Mouse (Mus musculus) liver, adult 2 months (tissue): ENCODE measurements around the gene Col6a5. TPM values are rescaled to one million over a fixed set of nuclear protein-coding genes. Genes with fewer than 3 reads are reported as not detected.
"Not testable (repeated sequence)": the region's sequence is repeated elsewhere in the genome, so short reads cannot be mapped to it uniquely, and the experiment has no call there.

Experiments used
- DNase-seq: peaks from one replicate; pipeline ENCODE4 v3.0.0-alpha.2; 2011; ENCODE audit warnings: low read depth, low spot score; ENCODE audit errors: extremely low read depth
- H3K27ac ChIP-seq: fragments of 200-500 bp; replicated peaks from 2 replicates; pipeline ENCODE4 v1.5.1; 2012; ENCODE audit warnings: low read depth, mild to moderate bottlenecking, control low read depth, inconsistent platforms, low read length; ENCODE audit not compliant: insufficient read depth
- H3K27me3 ChIP-seq: fragments of 200-500 bp; 2 replicates; pipeline ENCODE4 v1.6.1; 2012; ENCODE audit warnings: mild to moderate bottlenecking, moderate library complexity, low read length, inconsistent platforms; ENCODE audit not compliant: control insufficient read depth, insufficient read depth
- H3K36me3 ChIP-seq: fragments of 200-500 bp; 2 replicates; pipeline ENCODE4 v1.6.1; 2012; ENCODE audit warnings: low read length, inconsistent platforms; ENCODE audit not compliant: control insufficient read depth, insufficient read depth
- H3K4me1 ChIP-seq: fragments of 200-500 bp; 2 replicates; pipeline ENCODE4 v1.6.1; 2011; ENCODE audit warnings: low read length; ENCODE audit not compliant: control insufficient read depth, insufficient read depth
- H3K4me3 ChIP-seq: fragments of 200-500 bp; 2 replicates; pipeline ENCODE4 v1.5.1; 2011; ENCODE audit warnings: low read depth, mild to moderate bottlenecking, control low read depth, low read length, moderate library complexity; ENCODE audit not compliant: insufficient read depth
- H3K79me2 ChIP-seq: fragments of 200-500 bp; 2 replicates; pipeline ENCODE4 v1.6.1; 2012; ENCODE audit warnings: inconsistent platforms, mild to moderate bottlenecking, low read length, moderate library complexity; ENCODE audit not compliant: control insufficient read depth, insufficient read depth
- H3K9ac ChIP-seq: fragments of 200-500 bp; 2 replicates; pipeline ENCODE4 v1.6.1; 2012; ENCODE audit warnings: low read depth, mild to moderate bottlenecking, control low read depth, inconsistent platforms, low read length
- CTCF ChIP-seq: fragments of 200-500 bp; IDR thresholded peaks from 2 replicates; pipeline ENCODE4 v1.5.1; 2011; ENCODE audit warnings: low read depth, low read length, control low read depth
- POLR2A ChIP-seq: fragments of 200-500 bp; IDR thresholded peaks from 2 replicates; pipeline ENCODE4 v1.6.1; 2011; ENCODE audit warnings: low read length, control low read depth; ENCODE audit not compliant: insufficient read depth; ENCODE audit errors: extremely low read depth
- WGBS: fragments of 180-500 bp; shearing (Covaris S2); methylation state at CpG from one replicate; pipeline ENCODE4 v1.1.7; 2018; 5-methylcytosine and 5-hydroxymethylcytosine counted together
- polyA plus RNA-seq: library from polyadenylated mRNA; depleted of rRNA; stranded (reverse); fragments of >200 nt; gene quantifications from 2 replicates; pipeline ENCODE4 v1.2.3, GENCODE M21; 2012
- total RNA-seq: library from RNA; depleted of rRNA; stranded (reverse); fragments of >200 nt; gene quantifications from 2 replicates; pipeline ENCODE4 v1.2.3, GENCODE M21; 2014

Col6a5 gene
- total and polyA plus RNA-seq, 2 experiments = 0.12 to 0.18 TPM

GRCm38 (mm10) chr9:105851011-105851410, 109.4 kb downstream of the Col6a5 start:
- Histone ChIP-seq H3K27me3 (no peaks in the 10 kb centered on the region), H3K36me3 (no peaks in the 10 kb centered on the region), H3K9ac (no peak overlapping the region), H3K79me2 (no peaks in the 10 kb centered on the region), H3K27ac (no peak overlapping the region), H3K4me3 (no peak overlapping the region), H3K4me1 (no peaks in the 10 kb centered on the region)
- 82% methylated on average over 3 of the region's 3 CpGs for WGBS
- TF ChIP-seq POLR2A (no peak), CTCF (no peak)
- DNase-seq = no peak

- Histone ChIP-seq H3K79me2 (no peaks in the 10 kb centered on the region), H3K27me3 (no peaks in the 10 kb centered on the region), H3K9ac (no peak overlapping the region), H3K4me3 (no peak overlapping the region), H3K36me3 (no peaks in the 10 kb centered on the region), H3K27ac (no peak overlapping the region), H3K4me1 (no peaks in the 10 kb centered on the region)
- 73% methylated on average over 4 of the region's 4 CpGs for WGBS
- TF ChIP-seq CTCF = no peak
- no peak for TF ChIP-seq POLR2A
- no peak for DNase-seq
These were observed 112.0 kb downstream of the Col6a5 start for GRCm38 (mm10) chr9:105848396-105848795.

- Histone ChIP-seq H3K36me3 (no peaks in the 10 kb centered on the region), H3K4me3 (no peak overlapping the region), H3K79me2 (no peaks in the 10 kb centered on the region), H3K27me3 (no peaks in the 10 kb centered on the region), H3K9ac (no peak overlapping the region), H3K27ac (no peak overlapping the region), H3K4me1 (no peaks in the 10 kb centered on the region)
- 85% methylated on average over 5 of the region's 5 CpGs for WGBS
- DNase-seq = no peak
- no peak for TF ChIP-seq POLR2A
- TF ChIP-seq CTCF = no peak
These were observed 113.2 kb downstream of the Col6a5 start for GRCm38 (mm10) chr9:105847261-105847660.

GRCm38 (mm10) chr9:105841386-105841785, 119.1 kb downstream of the Col6a5 start:
- H3K79me2 ChIP-seq, H3K36me3 ChIP-seq, H3K27ac ChIP-seq, H3K27me3 ChIP-seq, H3K9ac ChIP-seq, H3K4me3 ChIP-seq, H3K4me1 ChIP-seq, DNase-seq: not testable (repeated sequence)
- 54% methylated on average over 5 of the region's 5 CpGs for WGBS

GRCm38 (mm10) chr9:105839147-105839515, 121.3 kb downstream of the Col6a5 start:
- TF ChIP-seq CTCF = no peak
- WGBS = 92% methylated on average over 5 of the region's 5 CpGs
- Histone ChIP-seq H3K4me1 (no peaks in the 10 kb centered on the region), H3K79me2 (no peaks in the 10 kb centered on the region), H3K4me3 (no peak overlapping the region), H3K36me3 (no peaks in the 10 kb centered on the region), H3K27ac (no peak overlapping the region), H3K27me3 (no peaks in the 10 kb centered on the region), H3K9ac (no peak overlapping the region)
- no peak for DNase-seq

- Histone ChIP-seq H3K9ac (no peak overlapping the region), H3K36me3 (no peaks in the 10 kb centered on the region), H3K79me2 (no peaks in the 10 kb centered on the region), H3K27ac (no peak overlapping the region), H3K4me3 (no peak overlapping the region), H3K4me1 (no peaks in the 10 kb centered on the region), H3K27me3 (no peaks in the 10 kb centered on the region)
- no peak for TF ChIP-seq POLR2A
- peak; percentile 9; the same call in 1 of the 2 replicates for TF ChIP-seq CTCF
- WGBS = 92% methylated on average over 4 of the region's 4 CpGs
- DNase-seq = no peak
These were observed 121.9 kb downstream of the Col6a5 start for GRCm38 (mm10) chr9:105838396-105839146.
